Mouse (Mus musculus): Measurements from ENCODE around the gene Jph2.

Gene Jph2

GRCm38 (mm10) chr2:163358662-163359061, 39.1 kb downstream of the Jph2 start:
- DNase-seq = no peak

DNA sequence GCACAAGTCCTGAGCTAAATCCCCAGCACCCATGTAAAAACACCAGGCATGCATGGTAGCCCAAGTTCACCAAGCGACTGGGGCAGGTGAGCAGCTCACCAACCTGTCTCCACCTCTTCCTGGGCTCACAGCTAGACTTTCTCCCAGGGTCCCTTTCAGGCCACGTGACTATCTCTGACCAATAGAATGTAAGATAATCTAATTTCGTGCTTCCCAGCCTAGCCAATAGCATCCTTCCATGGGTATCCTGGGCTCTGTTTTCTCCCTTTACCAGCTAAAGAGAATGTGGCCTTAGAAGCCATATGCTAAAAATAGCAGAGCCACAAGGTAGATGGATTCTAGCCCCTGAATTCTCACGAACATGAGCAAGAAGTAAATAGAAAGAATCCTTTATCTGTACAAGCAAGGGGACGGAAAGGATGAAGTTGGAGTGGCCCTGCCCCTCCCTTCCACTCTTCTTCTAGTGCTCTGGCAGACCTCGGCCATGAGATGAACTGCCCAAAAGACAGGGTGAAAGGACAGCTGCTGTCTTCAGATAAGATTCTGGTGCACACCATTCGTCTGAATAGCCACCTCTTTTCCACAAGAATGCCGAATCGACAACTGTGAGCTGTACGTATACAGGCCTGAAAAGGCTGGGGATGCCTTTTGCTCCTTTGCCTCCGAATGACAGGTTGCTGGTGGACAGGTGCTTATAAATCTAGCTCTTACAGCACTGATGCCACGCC, 41.5 kb downstream of the Jph2 start:
- DNase-seq = no peak

- DNase-seq = no peak
Measured at GRCm38 (mm10) chr2:163355666-163356065, 42.1 kb downstream of the Jph2 start.

- no peak for DNase-seq
Measured at GRCm38 (mm10) chr2:163353731-163354130, 44.1 kb downstream of the Jph2 start.

- no peak for DNase-seq
Measured at GRCm38 (mm10) chr2:163350443-163350842, 47.4 kb downstream of the Jph2 start.

- DNase-seq = no peak
Measured at GRCm38 (mm10) chr2:163349411-163349810, 48.4 kb downstream of the Jph2 start.

DNA sequence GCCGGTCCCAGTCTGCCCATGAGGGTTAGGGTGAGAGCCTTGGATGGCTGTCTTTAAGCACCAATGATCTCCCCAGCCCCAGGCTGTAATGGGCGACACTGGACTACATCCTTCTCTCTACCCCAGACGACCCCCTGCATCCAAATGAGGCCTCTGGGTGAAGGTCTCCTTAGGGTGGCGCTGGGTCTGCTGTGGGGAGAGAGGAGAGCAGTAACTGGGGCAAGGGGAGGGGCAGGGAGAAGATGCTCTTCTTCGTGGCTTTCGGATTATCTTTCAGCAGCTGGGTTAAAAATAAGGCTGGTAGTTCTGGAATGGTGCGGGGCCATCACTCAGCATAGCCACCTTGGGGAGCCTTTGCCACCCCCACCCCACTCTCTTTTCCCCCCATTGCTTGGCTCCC, 49.1 kb downstream of the Jph2 start:
- no peak for DNase-seq

DNA sequence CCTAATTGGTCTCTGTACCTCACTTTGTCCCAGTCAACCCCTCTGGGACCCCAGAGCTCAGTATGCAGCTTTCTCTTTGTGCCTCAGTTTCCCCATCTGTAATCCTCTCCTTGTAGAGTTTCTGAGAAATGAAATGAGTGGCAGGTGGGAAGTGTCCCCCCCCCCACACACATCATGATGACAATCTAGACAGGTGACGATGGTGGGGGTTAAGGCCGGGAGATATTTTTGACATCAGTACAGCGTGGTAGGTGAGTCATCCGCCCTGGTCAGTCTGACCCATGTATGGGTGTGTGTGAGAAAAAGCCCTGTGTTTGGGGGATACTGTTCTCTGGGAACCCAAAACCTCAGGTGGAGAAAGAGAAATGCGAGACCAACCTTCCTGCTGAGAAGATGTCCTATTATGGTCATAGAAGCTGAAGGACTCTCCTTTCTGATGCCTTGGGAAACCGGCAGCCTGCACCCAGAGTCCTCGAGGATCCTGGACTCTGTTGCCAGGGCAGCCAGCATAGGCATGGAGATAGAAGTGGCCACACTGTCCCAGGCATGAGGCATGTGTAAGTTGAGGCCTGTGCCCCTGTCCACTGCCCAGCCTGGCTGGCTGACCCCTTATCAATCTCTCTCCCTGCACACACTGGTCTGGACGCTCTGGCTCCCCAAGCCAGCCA, 50.1 kb downstream of the Jph2 start:
- no peak for DNase-seq

GRCm38 (mm10) chr2:163346497-163346896, 51.3 kb downstream of the Jph2 start:
- DNase-seq = no peak

DNA sequence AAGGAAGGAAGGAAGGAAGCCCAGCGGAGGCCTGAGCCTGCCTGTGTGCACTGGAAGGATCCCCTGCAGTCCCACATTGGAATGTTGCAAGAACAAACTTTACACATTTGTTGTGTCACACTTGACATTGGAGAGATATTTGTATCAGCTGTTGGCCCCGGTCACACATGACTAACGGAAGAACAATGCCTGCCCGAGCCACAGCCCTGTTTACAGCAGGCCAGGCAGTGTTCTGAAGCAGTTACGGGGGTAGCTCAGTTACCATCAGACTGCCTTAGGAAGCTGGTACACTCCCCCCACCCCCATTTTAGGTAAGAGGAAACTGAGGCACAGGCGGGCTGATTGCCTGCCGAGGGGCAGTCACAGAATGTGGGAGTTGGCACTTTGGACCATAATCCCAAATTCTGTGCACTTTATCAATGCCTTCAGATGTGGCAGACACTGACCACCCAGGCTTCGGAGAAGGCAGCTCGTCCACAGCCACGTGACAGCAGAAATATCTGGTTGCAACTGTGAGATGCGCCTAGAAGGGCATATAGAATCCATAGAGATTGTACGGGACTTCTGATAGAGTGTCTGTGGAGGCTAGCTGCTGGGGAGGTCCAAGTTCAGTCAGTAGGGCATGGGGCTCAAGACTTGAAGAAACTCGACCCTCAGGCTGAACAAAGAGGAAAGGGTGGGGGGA, 52.7 kb downstream of the Jph2 start:
- no peak for DNase-seq

DNA sequence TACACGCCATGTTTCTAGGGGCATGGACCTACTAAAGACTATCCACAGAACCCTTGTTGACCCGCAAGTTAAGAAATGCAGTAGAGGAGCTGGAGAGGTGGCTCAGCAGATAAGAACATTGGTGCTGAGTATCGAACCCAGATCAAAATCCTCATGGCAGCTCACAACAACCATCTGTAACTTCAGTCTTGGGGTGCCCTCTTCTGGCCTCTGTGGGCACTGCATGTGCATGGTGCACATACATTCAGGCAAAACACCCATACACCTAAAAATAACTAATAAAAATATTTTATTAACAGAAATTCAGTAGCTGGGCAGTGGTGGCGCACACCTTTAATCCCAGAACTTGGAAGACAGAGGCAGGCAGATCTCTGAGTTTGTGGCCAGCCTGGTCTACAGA, 54.1 kb downstream of the Jph2 start:
- no peak for DNase-seq

DNA sequence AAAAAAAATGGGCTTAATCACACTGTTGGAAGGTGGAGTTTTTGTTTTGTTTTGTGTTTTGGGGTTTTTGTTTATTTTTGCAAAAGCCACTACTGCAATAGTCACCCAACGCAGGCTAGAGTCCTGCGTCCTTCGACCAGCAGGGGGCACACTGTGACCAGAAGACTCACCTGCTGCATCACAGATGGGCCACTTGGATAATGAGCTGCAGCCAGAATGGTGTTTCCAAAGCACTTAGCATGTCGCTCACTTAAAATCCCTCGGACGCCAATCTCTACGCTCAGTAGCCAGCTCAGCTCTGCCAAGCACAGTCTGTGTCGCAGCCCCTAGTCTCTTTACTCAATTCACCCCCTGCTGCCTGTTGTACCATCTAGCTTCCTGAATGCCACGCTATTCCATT, 57.5 kb downstream of the Jph2 start:
- DNase-seq = peak; percentile 70

GRCm38 (mm10) chr2:163332368-163333055, 65.3 kb downstream of the Jph2 start:
- DNase-seq = no peak

DNA sequence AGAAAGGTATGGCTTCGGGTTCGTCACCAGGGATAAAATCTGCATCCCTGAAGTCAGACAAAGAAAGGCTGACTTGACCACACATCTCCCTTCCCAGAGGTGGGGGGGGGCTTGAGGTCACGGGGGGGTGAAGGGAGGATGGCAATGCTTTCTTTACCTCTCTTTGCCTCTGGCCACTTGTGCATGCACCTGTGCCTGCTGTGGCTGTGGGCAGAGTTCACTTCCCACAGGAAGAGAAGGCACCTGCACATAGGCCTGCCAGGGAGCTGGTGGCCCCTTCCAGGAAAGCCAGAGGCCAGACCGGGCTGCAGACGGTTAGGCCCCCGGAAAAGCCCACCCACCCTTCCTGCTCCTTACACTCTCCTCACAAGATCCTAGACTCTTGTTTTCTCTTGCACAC, 66.4 kb downstream of the Jph2 start:
- DNase-seq = no peak

GRCm38 (mm10) chr2:163330742-163331141, 67.1 kb downstream of the Jph2 start:
- DNase-seq = no peak

GRCm38 (mm10) chr2:163323163-163323562, 74.6 kb downstream of the Jph2 start:
- DNase-seq = no peak

DNA sequence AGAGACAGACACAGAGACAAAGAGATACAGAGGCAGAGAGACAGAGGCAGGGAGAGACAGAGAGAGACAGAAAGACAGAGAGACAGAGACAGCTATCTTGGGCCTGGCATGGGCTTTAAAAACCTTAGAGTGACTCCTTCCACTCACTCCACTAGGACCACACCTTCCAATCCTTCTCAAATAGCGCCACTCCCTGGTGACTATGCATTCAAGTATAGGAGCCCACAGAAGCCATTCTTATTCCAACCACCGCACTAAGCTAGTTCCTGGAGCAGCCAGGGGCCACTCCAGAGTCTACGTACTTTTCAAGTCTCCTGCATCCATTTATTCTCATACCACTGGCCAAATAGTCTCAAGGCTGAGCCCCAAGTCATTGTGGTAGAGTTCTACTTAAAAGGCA, 79.0 kb downstream of the Jph2 start:
- peak; percentile 29 for DNase-seq

GRCm38 (mm10) chr2:163317281-163317680, 80.5 kb downstream of the Jph2 start:
- no peak for DNase-seq

DNA sequence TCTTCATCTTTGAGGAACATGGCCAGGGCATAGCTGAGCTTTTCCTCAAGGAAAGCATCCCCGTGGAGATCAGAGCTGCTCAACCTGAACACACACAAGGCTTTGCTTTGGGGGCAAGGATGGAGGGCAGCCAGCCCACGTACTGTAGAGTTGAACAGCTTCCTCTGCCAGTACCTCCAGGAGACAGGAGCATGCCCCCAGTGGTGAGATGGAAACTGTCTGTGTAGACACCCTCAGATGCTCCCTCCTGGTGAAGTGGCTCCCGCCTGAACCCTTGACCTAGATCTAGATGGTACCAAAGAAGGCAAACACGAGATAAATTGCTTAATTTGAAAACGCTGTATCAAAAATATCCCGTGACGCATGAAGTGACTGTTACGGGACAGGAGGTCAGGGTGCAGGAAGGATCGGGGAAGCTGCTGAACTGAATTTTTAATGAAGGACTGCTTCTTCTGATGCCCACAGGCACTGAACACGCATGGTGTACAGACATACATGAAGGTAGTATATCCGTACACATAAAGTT, 87.6 kb downstream of the Jph2 start:
- DNase-seq = no peak

- no peak for DNase-seq
Measured at GRCm38 (mm10) chr2:163309376-163309775, 88.4 kb downstream of the Jph2 start.

- no peak for DNase-seq
Measured at GRCm38 (mm10) chr2:163303037-163303436, 94.8 kb downstream of the Jph2 start.

GRCm38 (mm10) chr2:163301641-163302040, 96.2 kb downstream of the Jph2 start:
- DNase-seq = no peak

Data from right cerebral cortex, postnatal 14 days (tissue).